Mouse (Mus musculus) erythroblast, embryonic 14.5 days (primary cell): ENCODE results near the gene Ugt8a.

Experiments used
- GATA1 ChIP-seq: IDR thresholded peaks from 2 replicates; pipeline ENCODE4 v1.6.1; 2012; ENCODE audit warnings: low read length, inconsistent platforms, mixed read lengths
- TAL1 ChIP-seq: IDR thresholded peaks from 3 replicates; pipeline ENCODE4 v1.6.1; 2012; ENCODE audit warnings: low read length, inconsistent platforms, mixed read lengths

GRCm38 (mm10) chr3:125869873-125870272, 68.5 kb downstream of the Ugt8a start:
- TF ChIP-seq TAL1, result no peak
- no peak for TF ChIP-seq GATA1
